Mouse (Mus musculus) yolk sac, embryonic 10.5 days (tissue): ENCODE measurements around the gene Gm17359.
A peak's percentile ranks its signal among the peaks of the same experiment; 100 is the strongest.

Experiments
- DNase-seq: peaks from one replicate; pipeline ENCODE4 v3.0.0-alpha.2; 2017; ENCODE audit warnings: low spot score

Gene Gm17359

DNA sequence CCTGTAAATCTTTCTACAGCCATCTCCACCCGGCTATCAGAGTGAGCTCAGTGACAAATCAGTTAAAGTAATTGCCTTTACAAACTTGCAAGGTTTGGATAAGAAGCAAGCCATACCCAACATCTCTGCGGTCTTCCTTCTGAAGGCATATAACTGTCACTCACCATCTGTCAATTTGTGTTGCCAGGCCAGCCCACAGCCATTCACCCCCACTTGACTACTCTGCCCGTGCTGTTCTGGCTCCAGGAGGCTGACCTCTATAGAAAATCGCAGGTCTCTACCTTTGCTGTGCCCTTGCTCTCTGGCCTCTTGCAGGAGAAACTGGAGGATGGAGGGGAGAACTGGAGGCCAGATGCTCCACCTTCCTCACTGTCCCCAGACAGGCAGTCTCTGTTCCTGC lies 142.4 kb downstream of the Gm17359 start:
- no peak for DNase-seq

DNA sequence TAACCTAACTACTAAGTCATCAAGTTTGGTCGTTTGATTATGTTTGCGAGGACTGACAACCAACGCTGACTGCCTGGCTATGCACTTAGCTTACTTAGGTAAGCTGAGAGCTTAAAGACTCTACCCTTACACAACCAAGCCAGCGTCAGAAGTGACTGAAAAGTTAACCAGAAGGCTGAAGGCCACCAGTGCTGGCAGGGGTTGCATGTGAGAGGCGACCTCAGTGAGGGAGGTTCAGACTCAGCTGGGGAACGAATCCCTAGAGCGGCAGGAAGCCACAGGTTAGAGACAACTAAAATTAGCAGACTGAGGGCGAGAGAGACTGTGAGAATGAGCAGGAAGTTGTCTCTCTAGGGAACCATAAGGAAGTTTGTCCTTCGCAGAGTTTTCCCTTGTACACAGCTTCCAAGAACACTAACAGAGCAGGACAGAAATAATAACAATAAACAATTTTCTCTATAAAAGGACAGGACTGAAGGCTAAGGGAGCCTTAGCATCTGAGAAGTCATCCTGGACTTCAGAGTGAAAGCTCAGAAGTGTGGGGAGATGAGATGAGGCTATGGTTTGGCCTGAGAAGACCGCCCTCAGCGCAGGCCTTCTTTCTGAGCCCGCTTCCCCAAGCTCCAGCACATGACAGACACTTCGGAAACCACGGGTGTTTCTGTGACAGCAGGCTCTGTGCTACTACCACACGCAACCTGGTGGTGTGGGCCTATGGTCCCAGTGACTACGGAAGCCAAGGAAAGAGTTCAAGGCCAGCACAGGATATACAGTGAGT lies 148.0 kb downstream of the Gm17359 start:
- no peak for DNase-seq

DNA sequence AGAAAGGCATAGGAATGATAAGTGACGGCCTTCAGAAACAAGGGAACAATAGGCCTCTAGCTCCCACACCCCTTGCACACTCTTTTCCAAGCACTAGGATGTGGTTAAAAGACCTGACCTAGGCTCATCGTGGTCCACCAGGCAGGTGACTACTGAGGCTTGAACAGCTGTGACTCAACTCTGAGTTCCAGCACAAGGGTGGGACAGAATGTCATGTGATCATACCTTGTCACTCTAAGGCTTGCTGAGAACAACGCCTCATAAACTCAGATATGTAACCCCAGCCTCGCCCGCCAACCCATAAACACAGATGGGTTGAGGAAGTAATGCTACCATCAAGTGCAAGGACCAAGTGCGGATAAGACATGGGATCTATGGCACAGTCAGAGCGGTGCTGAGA lies 151.6 kb downstream of the Gm17359 start:
- DNase-seq: no peak

DNA sequence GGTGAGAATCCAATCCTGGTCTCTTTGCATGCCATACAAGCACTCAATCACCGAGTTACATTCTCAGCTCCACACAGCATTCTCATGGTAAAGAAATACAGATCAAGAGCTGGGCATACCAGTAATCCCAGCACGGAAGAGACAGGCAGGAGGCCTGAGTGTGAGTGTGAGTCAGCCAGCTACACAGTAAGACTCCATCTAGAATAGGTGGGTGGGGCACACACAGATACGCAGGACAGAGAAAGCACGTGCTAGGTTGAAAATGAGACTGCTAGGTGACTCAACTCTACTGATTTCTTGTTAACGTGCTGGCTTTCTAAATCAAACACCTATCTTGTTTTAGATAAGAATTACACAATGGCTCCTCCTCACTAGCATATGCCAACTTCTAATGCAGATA lies 153.6 kb downstream of the Gm17359 start:
- DNase-seq: no peak

DNA sequence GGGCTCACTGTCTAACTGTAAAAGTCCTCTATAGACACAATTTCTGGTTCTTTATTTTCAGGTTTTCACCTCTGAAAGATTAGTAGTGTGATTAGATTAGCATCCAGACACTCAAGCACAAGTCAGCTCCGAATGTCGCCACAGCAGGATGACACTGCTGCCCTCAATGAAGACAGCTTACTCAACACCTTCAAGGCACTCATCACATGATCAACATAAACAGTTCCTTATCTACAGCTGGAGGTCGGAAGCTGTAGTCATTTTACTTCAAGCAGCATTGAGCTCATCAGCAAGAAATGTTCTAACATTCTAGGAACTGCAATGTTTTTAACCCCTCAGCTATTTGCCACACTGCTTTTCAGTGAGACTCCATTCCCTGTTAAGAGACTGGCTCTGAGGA lies 155.2 kb downstream of the Gm17359 start:
- peak; percentile 60 for DNase-seq

DNA sequence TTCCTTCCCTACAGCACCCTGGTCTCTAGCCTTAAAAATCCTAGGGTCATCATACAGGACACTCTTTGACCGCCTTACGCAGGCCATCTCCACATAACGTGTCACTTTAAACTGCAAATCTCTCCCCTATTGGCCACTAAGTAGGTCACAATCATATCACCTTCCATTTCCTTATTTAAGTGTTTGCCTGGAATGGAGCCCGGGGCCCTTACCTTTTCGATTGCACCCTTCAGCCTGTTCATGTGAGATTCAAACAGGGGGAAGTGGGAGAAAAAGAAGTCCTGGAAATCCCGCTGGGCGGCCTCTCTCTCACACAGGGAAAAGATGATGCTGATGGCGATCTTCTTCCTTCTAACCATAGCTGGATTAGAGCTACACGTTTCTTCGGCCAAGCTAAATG lies 156.6 kb downstream of the Gm17359 start:
- no peak for DNase-seq

DNA sequence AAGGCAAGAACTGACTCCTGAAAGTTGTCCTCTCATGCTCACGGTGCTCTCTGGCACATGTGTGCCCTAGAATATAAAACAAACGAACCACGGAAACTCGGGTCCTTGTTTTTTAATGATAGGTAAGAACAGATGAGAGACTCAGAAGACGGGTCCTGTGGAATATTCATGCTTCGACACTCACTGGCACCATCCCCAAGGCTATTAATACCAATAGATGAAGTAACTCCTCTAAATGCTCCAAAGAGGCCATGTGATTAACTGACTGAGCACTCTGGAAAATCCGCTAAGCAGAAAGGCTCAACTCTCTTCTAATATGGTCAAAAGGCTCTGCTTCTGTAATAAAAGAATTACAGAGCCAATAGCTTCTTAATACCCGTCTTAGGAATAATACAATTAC lies 157.6 kb downstream of the Gm17359 start:
- no peak for DNase-seq

DNA sequence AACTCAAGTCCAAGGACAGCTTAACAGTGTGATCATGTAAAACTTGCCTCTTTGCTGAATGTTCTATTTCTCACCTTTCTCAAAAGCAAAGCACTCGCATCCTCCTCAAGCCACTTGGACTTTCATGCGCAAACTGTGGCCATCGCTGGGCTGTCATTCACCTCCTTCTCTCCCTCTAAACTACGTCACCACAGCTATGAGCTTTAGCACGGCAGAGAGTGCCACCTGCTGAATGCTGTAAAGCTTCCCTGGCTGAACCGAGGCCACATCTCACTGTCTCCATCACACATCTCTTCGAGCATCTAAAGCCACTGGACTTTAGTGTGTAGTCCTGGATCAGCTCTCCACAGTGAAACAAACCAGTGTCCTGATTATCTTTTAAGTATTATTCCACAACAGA lies 158.7 kb downstream of the Gm17359 start:
- no peak for DNase-seq

DNA sequence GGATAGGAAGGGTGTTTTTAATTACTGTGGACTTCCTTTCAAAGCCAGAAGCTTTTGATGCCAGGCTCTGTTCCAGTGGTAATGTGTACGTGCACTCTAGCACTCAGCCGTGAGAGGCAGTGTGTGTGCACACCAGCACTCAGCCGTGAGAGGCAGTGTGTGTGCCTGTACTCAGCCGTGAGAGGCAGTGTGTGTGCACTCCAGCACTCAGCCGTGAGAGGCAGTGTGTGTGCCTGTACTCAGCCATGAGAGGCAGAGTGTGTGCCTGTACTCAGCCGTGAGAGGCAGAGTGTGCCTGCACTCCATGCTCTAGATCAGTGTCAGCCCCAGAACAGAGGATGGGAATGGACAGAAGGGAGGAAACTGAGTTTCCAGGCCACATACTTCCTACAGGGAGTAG lies 160.2 kb downstream of the Gm17359 start:
- no peak for DNase-seq

DNA sequence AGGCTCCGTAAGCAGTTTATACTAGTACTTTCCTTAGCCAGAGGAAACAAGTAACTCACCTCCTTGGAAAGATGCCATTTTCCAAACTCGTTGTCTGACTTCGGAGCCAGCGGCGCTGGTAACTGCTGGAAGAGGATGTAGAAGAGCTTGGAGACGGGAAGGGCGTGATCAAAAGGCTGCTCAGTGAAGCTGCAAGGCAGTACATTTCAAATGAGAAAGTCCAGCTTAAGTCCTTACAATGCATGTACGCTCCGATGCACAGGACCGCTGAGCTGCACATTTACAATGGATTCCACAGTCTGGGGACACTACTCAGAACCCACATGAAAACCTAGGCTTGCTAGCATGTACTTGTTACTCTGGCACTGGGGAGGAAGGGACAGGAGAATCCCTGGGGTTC lies 163.8 kb downstream of the Gm17359 start:
- no peak for DNase-seq

DNA sequence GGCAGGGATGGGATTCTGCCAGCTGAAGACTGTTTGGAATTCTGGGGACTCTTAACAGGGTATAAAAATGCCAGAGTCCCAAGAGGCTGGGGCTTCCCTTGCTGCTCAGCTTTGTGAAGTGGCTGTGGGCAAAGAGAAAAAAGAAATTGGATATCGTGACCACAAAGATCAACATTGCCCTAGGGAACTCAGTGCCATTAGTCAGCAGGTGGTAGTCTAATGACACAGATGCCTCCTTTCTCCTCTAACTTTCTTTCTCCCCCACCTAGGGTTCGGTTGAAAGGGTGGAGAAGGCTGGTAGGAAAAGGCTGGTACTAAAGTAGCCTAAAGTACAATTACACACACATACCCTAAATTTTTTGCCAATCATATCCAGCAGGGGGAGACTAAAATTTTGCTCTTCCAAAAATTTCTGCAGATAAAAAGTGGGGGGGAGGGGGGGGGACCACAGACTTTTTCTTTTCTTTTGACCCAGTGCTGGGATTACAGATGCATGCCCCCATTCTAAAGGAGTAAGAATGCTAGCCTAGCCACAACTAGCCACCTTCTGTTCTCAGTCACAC lies 164.8 kb downstream of the Gm17359 start:
- DNase-seq: no peak
